Mouse (Mus musculus) 3T3-L1 (cell line): Measurements from ENCODE around the gene Emb.
A peak's percentile ranks its signal among the peaks of the same experiment; 100 is the strongest.
"Not testable (repeated sequence)": the region's sequence is repeated elsewhere in the genome, so short reads cannot be mapped to it uniquely, and the experiment has no call there.

Experiments
- DNase-seq: peaks from one replicate; pipeline ENCODE4 v3.0.0-alpha.2; 2015; ENCODE audit warnings: low read depth, low spot score

Emb gene

GRCm38 (mm10) chr13:117208236-117208635 lies at the start of gene Emb:
Gene Emb, plus strand, starts transcription at chr13:117208536.
- DNase-seq = no peak

GRCm38 (mm10) chr13:117163906-117164305 lies 44.4 kb upstream of the Emb start:
- DNase-seq = no peak

GRCm38 (mm10) chr13:117165071-117165470 lies 43.3 kb upstream of the Emb start:
- peak; percentile 28 for DNase-seq

GRCm38 (mm10) chr13:117180912-117181311 lies 27.4 kb upstream of the Emb start:
- DNase-seq = not testable (repeated sequence)

GRCm38 (mm10) chr13:117183288-117183687 lies 25.0 kb upstream of the Emb start:
- DNase-seq = peak; percentile 56

- no peak for DNase-seq
These were observed 23.0 kb upstream of the Emb start for GRCm38 (mm10) chr13:117185329-117185728.

GRCm38 (mm10) chr13:117192161-117192560 lies 16.2 kb upstream of the Emb start:
- DNase-seq = no peak

GRCm38 (mm10) chr13:117193422-117193983 lies 14.8 kb upstream of the Emb start:
- no peak for DNase-seq

- DNase-seq = no peak
These were observed 12.5 kb upstream of the Emb start for GRCm38 (mm10) chr13:117195569-117196495.

- DNase-seq = no peak
These were observed 10.7 kb upstream of the Emb start for GRCm38 (mm10) chr13:117197666-117198065.

GRCm38 (mm10) chr13:117198402-117199083 lies 9.8 kb upstream of the Emb start:
- DNase-seq = peak; percentile 85

- peak; percentile 56 for DNase-seq
These were observed 5.4 kb upstream of the Emb start for GRCm38 (mm10) chr13:117202755-117203471.

GRCm38 (mm10) chr13:117204685-117205084 lies 3.7 kb upstream of the Emb start:
- no peak for DNase-seq

- no peak for DNase-seq
These were observed 2.3 kb upstream of the Emb start for GRCm38 (mm10) chr13:117206066-117206465.

- DNase-seq = no peak
These were observed 3.1 kb downstream of the Emb start for GRCm38 (mm10) chr13:117211386-117211875.

- no peak for DNase-seq
These were observed 7.1 kb downstream of the Emb start for GRCm38 (mm10) chr13:117215481-117215880.

GRCm38 (mm10) chr13:117216126-117216525 lies 7.8 kb downstream of the Emb start:
- no peak for DNase-seq

- DNase-seq = no peak
These were observed 8.5 kb downstream of the Emb start for GRCm38 (mm10) chr13:117216752-117217363.

- no peak for DNase-seq
These were observed 9.3 kb downstream of the Emb start for GRCm38 (mm10) chr13:117217621-117218020.

GRCm38 (mm10) chr13:117218092-117218491 lies 9.8 kb downstream of the Emb start:
- no peak for DNase-seq

GRCm38 (mm10) chr13:117219871-117220500 lies 11.7 kb downstream of the Emb start:
- no peak for DNase-seq
